Mouse (Mus musculus) adrenal gland, postnatal 14 days (tissue): ENCODE data around the gene Mcoln2. TPM values are rescaled to one million over a fixed set of nuclear protein-coding genes. Genes with fewer than 3 reads are reported as not detected.

ENCODE experiments used
- DNase-seq: peaks from one replicate; pipeline ENCODE4 v3.0.0; 2021; ENCODE audit warnings: mixed read lengths
- total RNA-seq: library from RNA; stranded (reverse); gene quantifications from 2 replicates; pipeline ENCODE4 v1.2.3, GENCODE M21; 2021

Gene Mcoln2
- total RNA-seq, 1 experiment from 2014 or later = 0.15 TPM

DNA sequence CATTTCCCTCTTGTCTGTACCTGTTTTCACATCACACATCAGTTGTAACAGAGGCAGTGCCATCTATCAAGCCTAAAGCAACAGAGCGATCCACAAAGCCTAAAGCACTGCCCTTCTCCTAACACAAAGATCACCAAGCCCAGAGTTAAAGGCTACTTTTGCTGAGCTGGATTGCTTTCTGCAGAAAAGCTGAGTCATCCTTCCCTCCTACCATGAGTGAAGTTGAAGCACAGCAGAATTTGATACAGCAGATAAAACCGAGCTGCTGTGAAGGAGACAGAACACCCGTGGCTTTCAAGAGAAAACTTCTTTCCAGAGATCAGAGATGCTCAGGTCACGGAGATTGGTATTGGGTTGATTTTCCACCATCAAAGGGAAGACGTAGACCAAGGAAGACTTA lies 3.5 kb upstream of the Mcoln2 start:
- DNase-seq = no peak

GRCm38 (mm10) chr3:146150058-146150400 lies 396 bp downstream of the Mcoln2 start:
- peak; percentile 66 for DNase-seq

DNA sequence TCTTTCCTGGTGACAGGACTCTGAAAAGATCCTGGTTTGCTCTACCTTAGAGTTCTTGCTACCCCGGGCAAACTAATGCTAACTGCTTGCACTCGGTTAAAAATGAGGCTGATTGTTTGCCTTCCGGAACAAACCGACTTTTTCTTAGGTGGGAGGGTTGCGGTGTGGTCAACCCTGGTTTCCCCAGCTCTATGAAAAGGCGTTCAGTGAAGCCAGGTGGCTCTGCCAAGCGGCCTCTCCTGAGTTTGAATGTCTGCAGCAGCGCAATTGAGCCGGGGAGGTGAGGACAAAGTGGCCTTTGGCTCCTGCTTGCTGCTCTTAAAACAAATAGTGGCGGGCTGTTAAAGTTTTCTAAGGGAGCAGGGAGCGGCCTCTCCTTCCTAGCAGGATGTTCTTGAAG lies 927 bp downstream of the Mcoln2 start:
- DNase-seq = peak; percentile 11

- DNase-seq = no peak
These were observed 1.7 kb downstream of the Mcoln2 start for GRCm38 (mm10) chr3:146151328-146151727.

GRCm38 (mm10) chr3:146151755-146152154 lies 2.1 kb downstream of the Mcoln2 start:
- no peak for DNase-seq

- no peak for DNase-seq
These were observed 2.7 kb downstream of the Mcoln2 start for GRCm38 (mm10) chr3:146152348-146152747.

DNA sequence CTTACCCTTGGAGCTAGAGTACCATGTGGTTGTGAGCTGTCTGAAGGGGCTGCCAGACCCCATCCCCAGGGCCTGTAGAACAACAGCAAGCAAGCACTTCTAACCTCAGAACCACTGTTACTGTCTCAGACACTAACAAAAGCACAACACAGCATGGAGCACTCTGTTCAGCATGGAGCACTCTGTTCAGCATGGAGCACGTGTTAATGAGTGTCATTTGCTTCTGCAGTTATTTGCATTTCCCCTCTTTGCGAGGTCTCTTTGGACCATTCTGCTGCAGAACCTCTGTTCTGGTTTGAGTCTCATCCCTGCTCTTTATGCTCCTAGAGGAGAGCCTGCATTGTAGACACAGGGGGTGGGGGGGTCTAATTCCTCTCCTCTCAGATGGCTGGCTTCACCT lies 3.3 kb downstream of the Mcoln2 start:
- DNase-seq = no peak

DNA sequence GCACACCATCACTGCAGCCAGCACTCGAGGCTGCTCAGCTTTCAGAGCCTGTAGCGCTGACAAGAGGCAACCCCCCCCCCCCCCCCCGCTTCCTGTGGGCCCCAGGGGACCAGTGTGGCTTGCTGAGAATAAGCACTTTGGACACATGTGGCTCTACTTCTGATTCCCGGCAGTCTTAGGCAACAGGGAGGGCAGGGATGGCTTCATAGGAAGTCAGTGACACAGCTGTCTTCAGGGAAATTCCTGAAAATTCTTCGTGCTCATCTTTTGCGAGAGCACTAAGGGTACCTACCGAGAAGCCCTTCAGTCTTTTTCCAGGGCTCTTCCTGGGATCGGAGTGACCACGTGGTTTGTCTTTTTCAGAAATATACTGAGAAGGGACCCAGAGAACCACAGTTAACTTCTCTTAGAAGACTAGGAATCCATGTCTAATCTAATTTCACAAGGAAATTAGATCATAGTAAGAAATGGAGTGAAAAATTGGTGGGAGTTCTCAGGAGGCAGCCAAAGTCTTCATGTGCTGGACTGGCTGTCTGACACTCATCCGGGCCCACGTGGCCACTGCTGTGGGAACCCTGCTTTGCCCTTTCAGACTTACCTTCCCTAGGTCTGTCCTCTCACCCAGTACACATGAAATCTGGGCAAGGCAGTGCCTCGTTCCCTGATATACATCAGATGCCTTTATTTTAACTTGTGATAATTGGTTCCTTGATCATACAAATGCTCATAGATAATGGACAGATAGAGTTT lies 4.4 kb downstream of the Mcoln2 start:
- no peak for DNase-seq

GRCm38 (mm10) chr3:146155628-146156576 lies 6.3 kb downstream of the Mcoln2 start:
- DNase-seq = no peak

DNA sequence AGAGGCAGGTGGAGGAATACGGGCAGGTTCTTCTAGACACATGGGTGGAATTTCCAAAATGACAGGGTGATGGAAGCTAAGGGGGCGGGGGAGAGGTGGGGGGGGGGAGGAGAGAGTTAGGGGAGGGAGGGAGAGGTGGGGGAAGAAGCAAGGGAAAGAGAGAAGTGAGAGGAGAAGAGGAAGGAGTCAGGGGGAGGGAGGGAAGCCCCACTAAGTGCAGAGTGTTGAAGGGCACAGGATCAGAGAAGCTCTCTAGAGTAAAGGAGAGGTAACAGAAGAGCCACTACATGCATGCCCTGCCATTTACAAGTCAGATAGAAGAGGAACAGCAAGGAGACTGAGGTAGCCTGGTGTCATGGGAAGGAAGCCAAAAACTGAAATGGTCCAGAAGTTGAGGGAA lies 7.2 kb downstream of the Mcoln2 start:
- DNase-seq = no peak

DNA sequence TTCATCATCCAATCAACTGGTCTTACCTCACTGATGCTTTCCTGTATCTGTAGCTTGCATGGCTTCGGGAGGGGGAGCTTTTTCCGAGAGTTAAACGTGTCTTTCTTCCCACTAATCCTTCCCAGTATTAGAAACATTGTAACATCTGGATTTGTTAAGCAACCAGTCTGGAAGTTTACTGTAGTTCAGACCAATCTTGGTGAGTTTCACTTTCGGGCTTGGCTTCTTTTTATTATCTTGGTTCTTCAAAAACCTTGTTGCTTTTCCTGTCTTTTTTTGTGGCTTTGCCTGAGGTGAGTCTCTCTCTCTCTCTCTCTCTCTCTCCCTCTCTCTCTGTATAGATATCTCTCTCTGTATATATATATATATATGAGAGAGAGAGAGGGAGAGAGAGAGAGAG lies 8.4 kb downstream of the Mcoln2 start:
- no peak for DNase-seq

GRCm38 (mm10) chr3:146159360-146159759 lies 9.7 kb downstream of the Mcoln2 start:
- no peak for DNase-seq

DNA sequence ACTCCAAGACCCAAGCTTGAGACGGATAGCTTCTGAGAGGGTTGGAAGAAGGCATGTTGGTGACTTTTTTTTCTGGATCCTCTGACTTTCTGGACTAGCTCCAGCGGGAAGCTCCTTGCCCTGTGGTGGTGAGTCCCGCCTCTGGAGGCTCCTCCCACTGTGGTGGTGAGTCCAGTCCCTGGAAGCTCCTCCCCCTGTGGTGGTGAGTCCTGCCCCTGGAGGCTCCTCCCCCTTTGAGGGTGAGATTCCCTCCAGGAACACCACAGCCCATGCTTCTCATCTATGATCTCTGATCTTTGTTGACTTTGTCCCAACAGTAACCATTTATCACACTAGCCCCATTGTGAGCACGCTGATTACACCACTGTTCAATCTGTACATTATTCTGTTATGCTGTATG lies 12.6 kb downstream of the Mcoln2 start:
- no peak for DNase-seq

DNA sequence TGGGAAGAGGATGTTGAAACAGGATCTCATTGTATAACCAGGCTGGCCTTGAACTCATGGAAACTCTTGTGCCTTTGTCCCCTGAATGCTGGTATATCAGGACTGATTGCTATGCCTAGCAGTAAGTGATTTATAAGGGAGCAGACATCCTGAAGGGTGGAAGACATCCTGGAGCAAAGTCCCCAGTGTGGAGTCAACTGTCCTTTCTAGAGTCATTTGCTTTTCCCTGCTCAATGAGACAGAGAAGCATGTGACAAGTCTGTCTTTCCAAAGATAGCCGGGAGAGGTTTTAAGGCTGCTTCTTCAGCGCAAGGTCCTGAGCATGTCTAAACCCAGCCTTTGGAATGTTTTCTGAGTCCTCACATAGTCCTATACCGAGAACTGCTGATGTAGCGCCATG lies 19.7 kb downstream of the Mcoln2 start:
- DNase-seq = no peak

DNA sequence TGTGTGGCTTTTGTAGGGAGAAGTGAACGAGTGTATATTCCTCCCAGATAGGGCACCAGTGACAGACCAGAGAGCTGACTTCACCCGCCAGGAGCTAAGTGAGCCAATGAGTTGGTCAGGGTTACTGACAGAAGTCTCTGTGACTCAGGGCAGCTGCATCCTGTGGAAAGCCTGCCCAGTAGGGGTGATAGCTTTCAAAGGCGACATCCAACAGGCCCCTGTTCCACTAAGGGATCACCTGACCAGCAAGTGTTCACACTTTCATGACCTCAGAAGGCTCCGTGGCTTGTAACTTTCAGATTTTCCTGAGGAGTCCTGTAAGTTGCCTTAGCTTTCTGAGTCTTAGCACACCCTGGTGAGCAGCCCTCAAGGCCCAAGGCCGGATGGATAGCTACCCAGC lies 23.4 kb downstream of the Mcoln2 start:
- no peak for DNase-seq

GRCm38 (mm10) chr3:146174215-146174614 lies 24.6 kb downstream of the Mcoln2 start:
- no peak for DNase-seq

GRCm38 (mm10) chr3:146177295-146177694 lies 27.7 kb downstream of the Mcoln2 start:
- no peak for DNase-seq

GRCm38 (mm10) chr3:146177748-146178582 lies 28.3 kb downstream of the Mcoln2 start:
- peak; percentile 85 for DNase-seq

GRCm38 (mm10) chr3:146180341-146180740 lies 30.7 kb downstream of the Mcoln2 start:
- DNase-seq = no peak

GRCm38 (mm10) chr3:146180986-146181385 lies 31.4 kb downstream of the Mcoln2 start:
- DNase-seq = peak; percentile 82

DNA sequence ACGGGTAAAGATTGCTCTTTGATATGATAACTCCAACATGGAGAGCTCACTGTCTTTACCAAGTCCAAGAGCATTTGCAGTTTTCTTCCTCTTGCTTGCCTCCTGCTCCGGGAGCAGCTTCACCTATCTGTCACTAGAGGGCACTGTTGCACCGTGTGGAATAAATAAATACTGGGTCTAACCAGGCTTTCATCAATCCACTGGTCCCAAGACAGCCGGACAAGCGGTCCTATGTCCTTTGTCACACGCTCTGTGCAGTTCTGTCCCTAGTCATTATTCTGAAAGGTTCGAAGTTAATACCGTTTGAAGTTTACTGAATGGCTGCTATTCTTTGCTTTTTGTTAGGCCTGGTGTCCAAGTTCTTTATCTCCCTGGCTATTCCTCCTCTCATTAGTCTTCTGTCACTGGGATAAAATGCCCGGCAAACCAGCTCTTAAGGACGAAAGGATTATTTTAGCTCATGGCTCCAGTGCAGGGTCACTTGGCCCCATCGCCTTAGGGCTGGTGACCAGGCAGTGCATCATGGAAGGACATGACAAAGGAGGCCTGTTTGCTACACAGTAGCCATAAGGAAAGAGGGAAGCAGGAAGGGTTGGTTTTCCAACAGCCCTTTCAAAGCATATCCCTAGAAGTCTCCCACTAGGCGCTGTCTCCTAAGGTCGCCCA lies 35.5 kb downstream of the Mcoln2 start:
- peak; percentile 81 for DNase-seq

DNA sequence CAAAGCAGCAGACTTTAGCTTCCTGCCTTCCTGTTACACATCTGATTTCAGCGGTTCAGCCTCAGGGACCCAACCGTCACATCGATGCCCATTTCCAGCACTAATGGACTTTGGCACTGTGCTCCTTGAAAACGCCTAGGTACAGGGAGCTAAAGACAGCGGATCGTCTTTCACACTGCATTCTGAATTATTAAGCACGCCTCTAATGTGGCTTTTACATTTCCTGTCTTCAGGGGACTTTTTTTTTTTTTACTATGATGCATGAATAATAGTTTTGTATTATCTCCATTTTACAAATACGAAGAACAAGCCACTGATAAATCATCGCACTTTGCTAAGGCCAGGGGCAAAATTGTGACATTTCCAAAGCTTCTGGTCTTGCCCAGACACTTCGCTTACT lies 36.4 kb downstream of the Mcoln2 start:
- no peak for DNase-seq
